Mouse (Mus musculus): ENCODE results near the gene Samm50.
"Not testable (repeated sequence)": the region's sequence is repeated elsewhere in the genome, so short reads cannot be mapped to it uniquely, and the experiment has no call there.

The Samm50 gene

GRCm38 (mm10) chr15:84192058-84192791 is at the start of gene Samm50:
Samm50 (plus strand) TSS chr15:84192241.
- peak; percentile 90 for DNase-seq (ENCODE audit: low read depth, low spot score)

- DNase-seq (ENCODE audit: low read depth, low spot score) = no peak
Observed at GRCm38 (mm10) chr15:84156158-84156557, 35.9 kb upstream of the Samm50 start.

GRCm38 (mm10) chr15:84157530-84157929 is 34.5 kb upstream of the Samm50 start:
- DNase-seq (ENCODE audit: low read depth, low spot score) = not testable (repeated sequence)

- no peak for DNase-seq (ENCODE audit: low read depth, low spot score)
Observed at GRCm38 (mm10) chr15:84161871-84162270, 30.2 kb upstream of the Samm50 start.

GRCm38 (mm10) chr15:84166818-84167217 is 25.2 kb upstream of the Samm50 start:
- no peak for DNase-seq (ENCODE audit: low read depth, low spot score)

GRCm38 (mm10) chr15:84167600-84167999 is 24.4 kb upstream of the Samm50 start, which contains the start of gene Pnpla3:
Pnpla3 (plus strand) TSS chr15:84167837.
- peak; percentile 95 for DNase-seq (ENCODE audit: low read depth, low spot score)

- DNase-seq (ENCODE audit: low read depth, low spot score) = no peak
Observed at GRCm38 (mm10) chr15:84168170-84169161, 23.6 kb upstream of the Samm50 start.

- no peak for DNase-seq (ENCODE audit: low read depth, low spot score)
Observed at GRCm38 (mm10) chr15:84169511-84169910, 22.5 kb upstream of the Samm50 start.

GRCm38 (mm10) chr15:84171166-84171565 is 20.9 kb upstream of the Samm50 start:
- no peak for DNase-seq (ENCODE audit: low read depth, low spot score)

GRCm38 (mm10) chr15:84178733-84179132 is 13.3 kb upstream of the Samm50 start:
- DNase-seq (ENCODE audit: low read depth, low spot score) = no peak

- DNase-seq (ENCODE audit: low read depth, low spot score) = no peak
Observed at GRCm38 (mm10) chr15:84182000-84182399, 10.0 kb upstream of the Samm50 start.

GRCm38 (mm10) chr15:84183967-84184366 is 8.1 kb upstream of the Samm50 start:
- no peak for DNase-seq (ENCODE audit: low read depth, low spot score)

GRCm38 (mm10) chr15:84186196-84186595 is 5.8 kb upstream of the Samm50 start:
- DNase-seq (ENCODE audit: low read depth, low spot score) = no peak

- no peak for DNase-seq (ENCODE audit: low read depth, low spot score)
Observed at GRCm38 (mm10) chr15:84188887-84189530, 3.0 kb upstream of the Samm50 start.

GRCm38 (mm10) chr15:84189881-84190280 is 2.2 kb upstream of the Samm50 start:
- no peak for DNase-seq (ENCODE audit: low read depth, low spot score)

GRCm38 (mm10) chr15:84191724-84192057 is 350 bp upstream of the Samm50 start:
- no peak for DNase-seq (ENCODE audit: low read depth, low spot score)

GRCm38 (mm10) chr15:84196486-84197165 is 4.6 kb downstream of the Samm50 start:
- DNase-seq (ENCODE audit: low read depth, low spot score) = no peak

- DNase-seq (ENCODE audit: low read depth, low spot score) = no peak
Observed at GRCm38 (mm10) chr15:84207327-84207726, 15.3 kb downstream of the Samm50 start.

- DNase-seq (ENCODE audit: low read depth, low spot score) = no peak
Observed at GRCm38 (mm10) chr15:84209517-84210412, 17.7 kb downstream of the Samm50 start.

- no peak for DNase-seq (ENCODE audit: low read depth, low spot score)
Observed at GRCm38 (mm10) chr15:84210461-84210860, 18.4 kb downstream of the Samm50 start.

Data from embryo, embryonic 11.5 days (tissue).